Mouse (Mus musculus) G1E (cell line): Measurements from ENCODE around the gene Rcsd1.

ENCODE experiments used
- CTCF ChIP-seq: IDR thresholded peaks from 2 replicates; pipeline ENCODE4 v1.5.1; 2012; ENCODE audit warnings: low read depth, low read length, inconsistent platforms, mixed read lengths
- GATA1 ChIP-seq: IDR thresholded peaks from 2 replicates; pipeline ENCODE4 v1.6.1; 2012; ENCODE audit warnings: borderline replicate concordance, low read length, inconsistent platforms, mixed read lengths
- TAL1 ChIP-seq: conservative IDR thresholded peaks from 2 replicates; pipeline ENCODE4 v1.6.1; 2012; ENCODE audit warnings: low read depth, low read length, inconsistent platforms, mixed read lengths

GRCm38 (mm10) chr1:165653126-165653885 is 56.3 kb downstream of the Rcsd1 start:
- TF ChIP-seq CTCF (no peak), TAL1 (no peak), GATA1 (no peak)
